Mouse (Mus musculus) mature B cell (primary cell): ENCODE measurements around the gene Clec3a.

ENCODE experiments used
- in situ Hi-C: fragments of 300-500 bp; cut with MboI; formaldehyde crosslinking; loops from 2 replicates; pipeline ENCODE4 v1.14.3; 2019

The Clec3a gene

GRCm38 (mm10) chr8:114455953-114456352 lies 38.1 kb downstream of the Clec3a start:
- in situ Hi-C loops: loop anchor here (25.0 kb wide), 1 partner anchor 1981 kb away; no protein-coding TSS in a partner anchor

- in situ Hi-C loops: loop anchor here (25.0 kb wide), 1 partner anchor 1979 kb away; no protein-coding TSS in a partner anchor
Measured at GRCm38 (mm10) chr8:114458113-114458784, 40.4 kb downstream of the Clec3a start.

GRCm38 (mm10) chr8:114460600-114460999 lies 42.7 kb downstream of the Clec3a start:
- in situ Hi-C loops: loop anchor here (25.0 kb wide), 1 partner anchor 1977 kb away; no protein-coding TSS in a partner anchor

- in situ Hi-C loops: loop anchor here (25.0 kb wide), 1 partner anchor 1975 kb away; no protein-coding TSS in a partner anchor
Measured at GRCm38 (mm10) chr8:114462591-114462990, 44.7 kb downstream of the Clec3a start.

- in situ Hi-C loops: loop anchor here (25.0 kb wide), 1 partner anchor 1974 kb away; no protein-coding TSS in a partner anchor
Measured at GRCm38 (mm10) chr8:114463305-114463704, 45.4 kb downstream of the Clec3a start.

GRCm38 (mm10) chr8:114468526-114469207 lies 50.8 kb downstream of the Clec3a start:
- in situ Hi-C loops: loop anchor here (25.0 kb wide), 1 partner anchor 1969 kb away; no protein-coding TSS in a partner anchor

- in situ Hi-C loops: loop anchor here (25.0 kb wide), 1 partner anchor 1968 kb away; no protein-coding TSS in a partner anchor
Measured at GRCm38 (mm10) chr8:114469208-114469590, 51.3 kb downstream of the Clec3a start.

GRCm38 (mm10) chr8:114473546-114473945 lies 55.7 kb downstream of the Clec3a start:
- in situ Hi-C loops: loop anchor here (25.0 kb wide), 1 partner anchor 1964 kb away; no protein-coding TSS in a partner anchor
